In the genomic region with DNA sequence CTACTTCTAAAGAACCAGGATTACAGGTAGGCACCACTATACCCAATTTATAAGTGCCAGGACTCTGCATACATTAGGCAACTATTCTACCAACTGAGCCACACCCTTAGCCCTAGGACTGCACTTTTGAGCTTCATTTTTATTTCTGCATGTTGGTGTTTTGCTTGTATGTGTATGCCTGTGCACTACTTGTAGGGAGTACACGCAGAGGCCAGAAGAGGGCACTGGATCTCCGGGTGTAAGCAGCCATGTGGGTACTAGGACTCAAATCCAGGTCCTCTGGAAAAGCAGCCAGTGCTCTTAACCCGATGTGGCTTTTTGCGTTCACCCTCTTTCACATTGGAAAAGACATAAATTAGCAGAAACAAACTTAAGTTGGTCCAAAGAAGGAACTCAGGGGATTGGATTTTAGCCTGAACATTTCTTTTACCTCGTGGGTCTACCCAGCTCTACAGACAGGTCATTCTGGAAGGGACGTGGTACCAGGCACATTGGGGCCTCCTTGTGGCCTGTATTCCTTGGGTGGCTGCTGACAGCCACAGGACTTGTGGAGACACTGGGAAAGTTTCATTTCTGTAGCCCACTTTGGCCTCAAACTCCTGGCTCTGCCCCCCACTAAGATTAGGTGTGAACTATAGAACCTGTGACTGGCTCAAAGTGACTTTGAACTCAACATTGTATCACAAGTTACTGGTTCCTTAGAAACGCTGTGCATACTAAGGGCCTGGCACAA, we compare ENCODE assay signal across 9 mouse cellular contexts. TPM values are rescaled to one million over a fixed set of nuclear protein-coding genes. Genes with fewer than 3 reads are reported as not detected.
DNase-seq lines count a peak whose midpoint lies in the region; TF ChIP-seq lines count a peak whose summit lies in the region.
"Had no signal": no experiment of that assay in that cellular context is flagged by ENCODE, and none has a peak within 500 bp of the region (broad histone marks: within the 10 kb centered on the region; RNA-seq: fewer than 3 reads in every experiment).

No protein-coding gene starts in this region.

- peak; percentile 42 for TF ChIP-seq CTCF in left cerebral cortex, adult 2 months (IDR thresholded peaks at IDR 0.05)

- H3K4me3 ChIP-seq in left cerebral cortex, adult 2 months, result no peak overlapping the region
- H3K4me3 ChIP-seq: hindbrain, embryonic 10.5 days had no signal

- H3K27ac ChIP-seq in left cerebral cortex, adult 2 months, result peak overlapping the region; percentile 84
- H3K27ac ChIP-seq: hindbrain, embryonic 10.5 days had no signal

- intact Hi-C loops in left cerebral cortex, adult 2 months (cut with DNase I), result loop anchor here (5.0 kb wide), 2 partner anchors 32 to 62 kb away; no protein-coding TSS in a partner anchor

- DNase-seq in left cerebral cortex, adult 2 months (ENCODE audit: extremely low spot score in 1 of 2, low spot score in 2 of 2), result no peak
- DNase-seq in left cerebral cortex, adult 18-20 months (ENCODE audit: low spot score in 2 of 2), result no peak
- peak; percentile 33 for DNase-seq in CD4-positive helper T cell, adult 2 months (ENCODE audit: low read depth, low spot score)
- peak; percentile 57 for DNase-seq in ES-CJ7 (ENCODE audit: low read depth, low spot score)
- peak; percentile 71 to 77 for DNase-seq in cerebellum, postnatal 25 days
- no peak for DNase-seq in gastrocnemius, postnatal 25 days
- no peak for DNase-seq in adrenal gland, postnatal 36 days

RNA-seq across cellular contexts. Expression of gene Apeh, which starts 45.7 kb away (rescaled TPM):
- total RNA-seq in left cerebral cortex, adult 2 months (2021), result 10 to 100 TPM; 31.0 to 31.8 TPM
- 10 to 100 TPM; 29.2 to 32.2 TPM for total RNA-seq in left cerebral cortex, adult 18-20 months (2021)
- 10 to 100 TPM; 32.9 to 34.4 TPM for total RNA-seq in gastrocnemius, postnatal 25 days (2021)
- total RNA-seq in adrenal gland, postnatal 36 days (2021), result 10 to 100 TPM; 72.7 to 88.0 TPM

RNA-seq across cellular contexts. Expression of gene Bsn, which starts 50.1 kb away (rescaled TPM):
- 100 to 1,000 TPM; 300 to 320 TPM for total RNA-seq in left cerebral cortex, adult 2 months (2021)
- 100 to 1,000 TPM; 243 to 246 TPM for total RNA-seq in left cerebral cortex, adult 18-20 months (2021)
- total RNA-seq in gastrocnemius, postnatal 25 days (2021), result under 1 TPM; 0.05 to 0.08 TPM
- 1 to 10 TPM; 3.2 to 4.3 TPM for total RNA-seq in adrenal gland, postnatal 36 days (2021)

RNA-seq across cellular contexts. Expression of gene Rnf123, which starts 57.0 kb away (rescaled TPM):
- 100 to 1,000 TPM; 107 to 108 TPM for total RNA-seq in left cerebral cortex, adult 2 months (2021)
- total RNA-seq in left cerebral cortex, adult 18-20 months (2021), result 10 to 100 TPM; 83.8 to 86.7 TPM
- total RNA-seq in gastrocnemius, postnatal 25 days (2021), result 100 to 1,000 TPM; 163 to 169 TPM
- 10 to 100 TPM; 54.3 to 57.1 TPM for total RNA-seq in adrenal gland, postnatal 36 days (2021)

RNA-seq across cellular contexts. Expression of gene Mst1, which starts 59.9 kb away (rescaled TPM):
- not detected for total RNA-seq in left cerebral cortex, adult 2 months (2021)
- total RNA-seq in left cerebral cortex, adult 18-20 months (2021), result not detected
- not detected for total RNA-seq in gastrocnemius, postnatal 25 days (2021)
- under 1 TPM; 0.17 to 0.49 TPM for total RNA-seq in adrenal gland, postnatal 36 days (2021)
- total RNA-seq: neutrophil, adult 5-6 weeks had no signal

Comparison
In these comparisons a context has a peak if more than half of its experiments do, and no peak if none do; other contexts are left out.
1. DNase-seq: peak in CD4-positive helper T cell, adult 2 months (single experiment), ES-CJ7 (single experiment) and cerebellum, postnatal 25 days (2 of 2); none in left cerebral cortex, adult 2 months (0 of 2), left cerebral cortex, adult 18-20 months (0 of 2), gastrocnemius, postnatal 25 days (single experiment) and adrenal gland, postnatal 36 days (0 of 2).
2. RNA of gene Bsn, which starts 50.1 kb away (total RNA-seq): 300 to 320 TPM in left cerebral cortex, adult 2 months and 243 to 246 TPM in left cerebral cortex, adult 18-20 months; 3.2 to 4.3 TPM in adrenal gland, postnatal 36 days and 0.05 to 0.08 TPM in gastrocnemius, postnatal 25 days; every median in the first group is over 10 times any median in the second.